Mouse (Mus musculus): ENCODE results near the gene Lpin1.

DNA sequence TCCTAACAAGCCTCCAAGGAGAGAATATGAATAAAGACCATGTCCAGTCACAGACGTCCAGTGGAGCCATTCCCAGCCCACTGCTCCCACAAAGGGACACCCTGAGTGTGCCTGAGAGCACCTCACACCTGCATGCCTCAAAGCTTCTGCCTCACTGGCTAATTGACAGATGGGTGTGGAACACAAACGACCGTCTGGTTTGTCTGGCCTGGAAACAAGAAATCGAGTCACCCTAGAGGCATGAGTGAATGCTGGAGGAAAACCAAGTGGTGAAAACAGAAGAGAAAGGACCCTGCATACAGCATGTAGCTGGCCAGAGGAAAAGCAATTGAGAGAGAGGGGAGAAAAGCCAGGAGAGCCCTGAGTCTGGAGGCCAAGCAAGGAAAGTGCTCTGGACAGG lies 53.5 kb downstream of the Lpin1 start:
- no peak for TF ChIP-seq CTCF (IDR thresholded peaks at IDR 0.05; ENCODE audit: control insufficient read depth, insufficient read depth, insufficient read length)
- no peak for TF ChIP-seq MAX (IDR thresholded peaks at IDR 0.05)
- no peak for TF ChIP-seq USF1 (IDR thresholded peaks at IDR 0.05; ENCODE audit: low read depth)
- no peak for TF ChIP-seq MYOD1 (IDR thresholded peaks at IDR 0.05; ENCODE audit: control insufficient read depth, insufficient read length, low read depth)

All from C2C12 (cell line).